Mouse (Mus musculus): ENCODE data around the gene Fbxw2. TPM values are rescaled to one million over a fixed set of nuclear protein-coding genes. Genes with fewer than 3 reads are reported as not detected.
A peak's percentile ranks its signal among the peaks of the same experiment; 100 is the strongest.
"Not testable (repeated sequence)": the region's sequence is repeated elsewhere in the genome, so short reads cannot be mapped to it uniquely, and the experiment has no call there.

Gene Fbxw2
- polyA plus RNA-seq, 1 experiment from 2014 or later = 61.0 TPM

DNA sequence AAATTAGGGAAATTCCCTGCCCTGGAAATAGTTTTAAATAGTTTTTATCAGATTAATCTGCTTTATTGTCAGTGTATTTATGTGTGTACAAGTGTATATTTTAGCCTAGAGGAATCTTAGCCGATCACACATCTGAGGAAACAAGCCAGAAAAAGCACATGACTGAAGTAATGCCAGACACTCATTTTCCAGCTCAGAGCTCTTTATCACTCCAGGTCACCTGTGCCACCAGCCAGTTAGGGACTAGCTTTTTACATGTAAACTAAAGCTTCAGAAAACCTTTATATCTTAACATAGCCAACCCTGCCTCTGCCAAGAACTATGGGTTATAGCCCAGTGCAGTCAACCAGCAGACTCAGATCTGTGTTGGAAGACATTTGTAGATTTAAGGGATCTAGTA is 21.3 kb downstream of the Fbxw2 start:
- H3K9ac ChIP-seq (ENCODE audit: low read depth, low read length) = no peak overlapping the region
- TF ChIP-seq CTCF (IDR thresholded peaks at IDR 0.05; ENCODE audit: low read depth) = no peak
- 44% methylated on average over 1 of the region's 1 CpGs for WGBS
- H3K9me3 ChIP-seq (replicated peaks; ENCODE audit: low read length) = no peaks in the 10 kb centered on the region
- no peak overlapping the region for H3K4me3 ChIP-seq (replicated peaks; ENCODE audit: low read depth, low read length)
- no peak overlapping the region for H3K27ac ChIP-seq
- no peaks in the 10 kb centered on the region for H3K27me3 ChIP-seq (ENCODE audit: insufficient read depth, low read length)
- no peak for DNase-seq (ENCODE audit: low spot score)
- peaks cover 10% of the 10 kb centered on the region; the same call in 1 of the 2 replicates for H3K36me3 ChIP-seq (ENCODE audit: insufficient read depth, low read length)
- H3K4me1 ChIP-seq (replicated peaks; ENCODE audit: insufficient read depth, low read length) = peaks cover 7% of the 10 kb centered on the region; the same call in 1 of the 2 replicates
- ATAC-seq (replicated peaks; ENCODE audit: low FRiP score, low read depth) = no peak
- H3K4me2 ChIP-seq (ENCODE audit: low read length) = no peak overlapping the region

DNA sequence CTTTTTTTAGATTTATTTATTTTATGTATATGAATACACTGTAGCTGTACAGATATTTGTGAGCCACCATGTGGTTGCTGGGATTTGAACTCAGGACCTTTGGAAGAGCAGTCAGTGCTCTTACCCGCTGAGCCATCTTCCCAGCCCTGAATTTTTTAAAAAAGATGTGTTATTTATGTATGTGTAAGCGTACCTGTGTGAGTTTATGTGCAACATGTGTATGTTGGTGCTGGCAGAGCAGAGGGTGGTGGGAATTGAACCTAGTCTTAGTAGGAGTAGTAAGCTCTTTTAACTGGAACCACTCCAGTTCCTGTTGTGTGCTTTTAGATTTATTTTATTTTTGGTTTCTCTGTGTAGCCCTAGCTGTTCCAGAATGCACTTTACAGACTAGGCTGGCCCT is 21.9 kb downstream of the Fbxw2 start:
- no peak for DNase-seq (ENCODE audit: low spot score)
- TF ChIP-seq CTCF (IDR thresholded peaks at IDR 0.05; ENCODE audit: low read depth) = no peak
- no peak overlapping the region for H3K4me3 ChIP-seq (replicated peaks; ENCODE audit: low read depth, low read length)

DNA sequence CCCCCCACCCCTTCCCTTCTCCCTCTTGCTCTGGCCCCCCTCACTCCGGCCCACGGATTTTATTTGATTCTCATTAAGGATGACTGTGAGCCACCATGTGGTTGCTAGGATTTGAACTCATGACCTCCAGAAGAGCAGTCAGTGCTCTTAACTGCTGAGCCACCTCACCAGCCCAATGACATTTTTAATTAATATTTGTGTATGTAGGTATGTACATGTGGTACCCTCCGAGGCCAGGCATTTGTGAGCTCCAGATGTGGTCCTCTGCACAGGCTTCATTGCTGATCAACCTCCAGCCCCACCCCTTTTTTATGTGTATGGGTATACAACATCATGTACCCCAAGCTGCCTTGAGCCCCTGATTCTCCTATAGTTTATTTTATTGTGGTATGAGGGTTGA is 22.4 kb downstream of the Fbxw2 start:
- Histone ChIP-seq H3K4me1 (replicated peaks; ENCODE audit: insufficient read depth, low read length) (peaks cover 7% of the 10 kb centered on the region; the same call in 1 of the 2 replicates), H3K27ac (no peak overlapping the region), H3K4me3 (replicated peaks; ENCODE audit: low read depth, low read length) (no peak overlapping the region), H3K36me3 (ENCODE audit: insufficient read depth, low read length) (peaks cover 10% of the 10 kb centered on the region; the same call in 1 of the 2 replicates), H3K4me2 (ENCODE audit: low read length) (peak overlapping the region; percentile 40; the same call in 1 of the 2 replicates), H3K9ac (ENCODE audit: low read depth, low read length) (no peak overlapping the region), H3K9me3 (replicated peaks; ENCODE audit: low read length) (no peaks in the 10 kb centered on the region), H3K27me3 (ENCODE audit: insufficient read depth, low read length) (no peaks in the 10 kb centered on the region)
- no peak for DNase-seq (ENCODE audit: low spot score)
- 66% methylated on average over 3 of the region's 3 CpGs for WGBS
- ATAC-seq (replicated peaks; ENCODE audit: low FRiP score, low read depth) = no peak
- TF ChIP-seq CTCF (IDR thresholded peaks at IDR 0.05; ENCODE audit: low read depth) = no peak

More for the DNA sequence above, 21.9 kb downstream of the Fbxw2 start:
- Histone ChIP-seq H3K27ac (no peak overlapping the region), H3K4me2 (ENCODE audit: low read length) (no peak overlapping the region), H3K9me3 (replicated peaks; ENCODE audit: low read length) (no peaks in the 10 kb centered on the region), H3K27me3 (ENCODE audit: insufficient read depth, low read length) (no peaks in the 10 kb centered on the region), H3K36me3 (ENCODE audit: insufficient read depth, low read length) (peaks cover 10% of the 10 kb centered on the region; the same call in 1 of the 2 replicates), H3K9ac (ENCODE audit: low read depth, low read length) (no peak overlapping the region), H3K4me1 (replicated peaks; ENCODE audit: insufficient read depth, low read length) (peaks cover 7% of the 10 kb centered on the region; the same call in 1 of the 2 replicates)
- no peak for ATAC-seq (replicated peaks; ENCODE audit: low FRiP score, low read depth)
- WGBS = 96% methylated on average over 2 of the region's 2 CpGs

DNA sequence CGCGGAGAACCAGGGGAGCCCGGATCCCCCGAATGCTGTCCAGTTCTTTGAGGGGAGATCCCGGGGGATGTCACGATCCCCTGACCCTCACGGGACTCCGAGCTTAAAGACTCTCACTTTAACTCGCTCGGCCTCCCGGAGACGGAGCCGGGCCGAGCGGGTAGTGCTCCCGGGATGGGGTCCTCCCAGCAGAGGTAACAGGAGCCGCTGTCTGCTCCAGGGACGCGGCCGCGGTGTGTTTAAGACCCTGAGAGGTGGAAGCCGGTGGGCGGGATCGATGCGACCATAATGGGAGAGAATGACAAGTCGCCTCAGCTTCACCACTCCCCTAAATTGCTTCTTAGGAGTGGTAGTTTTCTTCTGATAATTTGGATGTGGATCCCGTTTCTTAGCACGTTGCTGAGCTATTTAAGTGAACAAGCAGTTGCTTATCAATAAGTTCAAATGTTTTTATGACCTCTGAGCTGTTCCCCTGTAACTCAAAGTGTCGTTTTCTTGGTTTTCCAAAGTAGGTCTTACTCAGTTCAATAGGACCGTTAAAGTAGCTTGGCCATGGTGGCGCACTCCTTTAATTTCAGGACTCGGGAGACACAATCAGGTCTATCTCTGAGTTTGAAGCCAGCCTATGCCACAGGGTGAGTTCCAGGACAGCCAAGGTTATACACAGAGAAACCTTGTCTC is 23.4 kb downstream of the Fbxw2 start:
- peak overlapping the region; percentile 66 for H3K4me3 ChIP-seq (replicated peaks; ENCODE audit: low read depth, low read length)
- 0% methylated on average over 21 of the region's 32 CpGs for WGBS
- peak; percentile 55 for ATAC-seq (replicated peaks; ENCODE audit: low FRiP score, low read depth)

DNA sequence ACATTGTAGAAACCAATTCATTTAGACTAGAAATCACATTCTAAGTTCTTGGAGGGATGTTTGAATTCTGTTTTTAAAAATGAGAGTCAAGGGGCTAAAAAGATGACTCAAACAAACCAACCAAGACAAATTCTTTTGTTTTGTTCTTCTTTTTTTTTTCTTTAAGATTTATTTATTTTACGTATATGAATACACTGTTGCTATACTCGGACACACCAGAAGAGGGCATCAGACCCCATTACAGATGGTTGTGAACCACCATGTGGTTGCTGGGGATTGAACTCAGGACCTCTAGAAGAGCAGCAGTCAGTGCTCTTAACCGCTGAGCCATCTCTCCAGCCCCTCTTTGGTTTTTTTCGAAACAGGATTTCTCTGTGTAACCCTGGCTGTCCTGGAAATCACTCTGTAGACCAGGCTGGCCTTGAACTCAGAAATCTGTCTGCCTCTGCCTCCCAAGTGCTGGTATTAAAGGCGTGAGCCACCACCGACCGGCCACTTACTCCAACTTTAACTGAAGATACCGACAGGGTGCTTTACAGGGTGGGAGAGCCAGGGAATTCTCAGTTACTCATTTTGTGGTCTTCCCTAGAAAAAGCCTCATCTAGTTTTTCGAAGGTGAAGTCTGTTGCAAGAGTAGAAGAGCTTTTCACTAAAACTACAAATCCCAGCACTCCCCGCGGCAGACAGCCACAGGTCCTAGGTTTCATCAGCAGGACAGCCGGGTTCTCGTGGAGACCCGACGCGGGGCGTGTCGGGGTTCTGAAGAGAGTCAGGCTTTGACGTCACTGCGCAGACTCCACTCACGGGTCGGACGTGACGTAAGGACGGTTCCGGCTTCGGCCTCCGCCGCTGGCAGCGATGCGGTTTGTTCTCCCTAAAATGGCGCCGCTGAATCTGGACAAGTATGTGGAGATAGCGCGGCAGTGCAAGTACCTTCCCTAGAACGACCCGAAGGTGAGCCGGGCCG is 24.3 kb downstream of the Fbxw2 start:
- DNase-seq (ENCODE audit: low spot score) (peak; percentile 99), ATAC-seq (replicated peaks; ENCODE audit: low FRiP score, low read depth) (peak; percentile 95)
- TF ChIP-seq CTCF (IDR thresholded peaks at IDR 0.05; ENCODE audit: low read depth) = peak; percentile 49
- peaks cover 4% of the 10 kb centered on the region; the same call in 1 of the 2 replicates for H3K36me3 ChIP-seq (ENCODE audit: insufficient read depth, low read length)
- peak overlapping the region; percentile 83 for H3K9ac ChIP-seq (ENCODE audit: low read depth, low read length)
- peak overlapping the region; percentile 94 for H3K27ac ChIP-seq
- H3K27me3 ChIP-seq (ENCODE audit: insufficient read depth, low read length) = no peaks in the 10 kb centered on the region
- peak overlapping the region; percentile 66 for H3K4me3 ChIP-seq (replicated peaks; ENCODE audit: low read depth, low read length)
- no peaks in the 10 kb centered on the region for H3K9me3 ChIP-seq (replicated peaks; ENCODE audit: low read length)
- 6% methylated on average over 39 of the region's 39 CpGs for WGBS
- peaks cover 7% of the 10 kb centered on the region; the same call in 1 of the 2 replicates for H3K4me1 ChIP-seq (replicated peaks; ENCODE audit: insufficient read depth, low read length)
- H3K4me2 ChIP-seq (ENCODE audit: low read length) = peak overlapping the region; percentile 63

More for the DNA sequence above, 23.4 kb downstream of the Fbxw2 start:
- peak; percentile 38 for DNase-seq (ENCODE audit: low spot score)
- H3K27me3 ChIP-seq (ENCODE audit: insufficient read depth, low read length); H3K36me3 ChIP-seq (ENCODE audit: insufficient read depth, low read length); H3K9me3 ChIP-seq (replicated peaks; ENCODE audit: low read length); H3K4me1 ChIP-seq (replicated peaks; ENCODE audit: insufficient read depth, low read length): not testable (repeated sequence)
- Histone ChIP-seq H3K4me2 (ENCODE audit: low read length) (peak overlapping the region; percentile 63), H3K9ac (ENCODE audit: low read depth, low read length) (peak overlapping the region; percentile 83), H3K27ac (peak overlapping the region; percentile 94)

DNA sequence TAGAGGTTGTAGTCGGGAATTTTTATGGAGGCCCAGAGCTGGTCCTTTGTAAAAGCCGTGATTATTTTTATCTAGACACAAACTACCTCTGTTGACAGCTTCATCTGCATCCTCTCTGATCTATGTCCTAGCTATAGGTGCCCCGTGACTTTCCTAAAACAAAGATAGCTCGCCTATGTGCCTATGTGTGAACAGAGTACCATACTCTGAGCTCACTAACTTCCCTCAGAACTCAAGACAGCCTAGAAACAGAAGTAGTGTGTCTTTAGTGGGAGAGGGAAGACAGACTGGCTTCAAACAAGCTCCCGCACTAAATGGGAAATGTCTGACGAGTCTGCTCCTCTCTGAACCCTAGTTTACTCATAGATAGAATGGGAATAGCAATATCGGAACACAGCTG is 25.7 kb downstream of the Fbxw2 start:
- H3K4me2 ChIP-seq (ENCODE audit: low read length) = peak overlapping the region; percentile 81
- ATAC-seq (replicated peaks; ENCODE audit: low FRiP score, low read depth) (no peak), DNase-seq (ENCODE audit: low spot score) (no peak)
- 81% methylated on average over 7 of the region's 7 CpGs for WGBS
- H3K27ac ChIP-seq = peak overlapping the region; percentile 85
- H3K9me3 ChIP-seq (replicated peaks; ENCODE audit: low read length) = no peaks in the 10 kb centered on the region
- H3K27me3 ChIP-seq (ENCODE audit: insufficient read depth, low read length) = no peaks in the 10 kb centered on the region
- no peak overlapping the region for H3K9ac ChIP-seq (ENCODE audit: low read depth, low read length)
- H3K36me3 ChIP-seq (ENCODE audit: insufficient read depth, low read length) = 0 out of 2 replicates have a peak, but pooled peaks cover 8% of the 10 kb centered on the region
- no peak for TF ChIP-seq CTCF (IDR thresholded peaks at IDR 0.05; ENCODE audit: low read depth)
- H3K4me1 ChIP-seq (replicated peaks; ENCODE audit: insufficient read depth, low read length) = peaks cover 7% of the 10 kb centered on the region; the same call in 1 of the 2 replicates
- H3K4me3 ChIP-seq (replicated peaks; ENCODE audit: low read depth, low read length) = peak overlapping the region; percentile 67
